Mouse (Mus musculus) erythroblast, embryonic 14.5 days (primary cell): ENCODE measurements at regions not wholly inside any gene's neighbourhood (a gene's known extent, or its start where the extent isn't known, plus 50 kb on each side); places are given as distances from the start of the nearest gene placed in this dataset.

Experiments
- GATA1 ChIP-seq: IDR thresholded peaks from 2 replicates; pipeline ENCODE4 v1.6.1; 2012; ENCODE audit warnings: low read length, inconsistent platforms, mixed read lengths
- TAL1 ChIP-seq: IDR thresholded peaks from 3 replicates; pipeline ENCODE4 v1.6.1; 2012; ENCODE audit warnings: low read length, inconsistent platforms, mixed read lengths

DNA sequence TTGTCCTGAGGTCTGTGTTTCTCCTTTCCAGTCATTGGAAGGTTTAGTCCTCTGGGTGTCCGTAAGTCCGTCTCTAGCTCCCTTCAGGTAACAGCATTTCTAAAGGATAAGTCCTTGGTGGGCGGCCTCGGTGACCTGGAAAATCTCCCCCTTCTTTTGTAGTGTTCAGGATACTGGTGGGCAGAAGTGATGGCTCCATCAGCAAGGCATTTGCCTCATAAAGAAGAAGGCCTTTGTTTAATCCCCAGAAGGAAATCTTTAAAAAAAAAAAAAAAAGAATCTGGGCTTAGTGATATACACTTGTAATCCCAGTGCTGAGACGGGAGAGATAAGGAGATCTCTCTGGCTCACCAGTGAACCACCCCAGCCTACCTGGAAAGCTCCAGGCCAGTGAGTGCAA is 133.5 kb upstream of the Prkcq start:
- TF ChIP-seq GATA1 (no peak), TAL1 (no peak)
